Comparison of ENCODE assay signal across 8 mouse cellular contexts in the genomic region with DNA sequence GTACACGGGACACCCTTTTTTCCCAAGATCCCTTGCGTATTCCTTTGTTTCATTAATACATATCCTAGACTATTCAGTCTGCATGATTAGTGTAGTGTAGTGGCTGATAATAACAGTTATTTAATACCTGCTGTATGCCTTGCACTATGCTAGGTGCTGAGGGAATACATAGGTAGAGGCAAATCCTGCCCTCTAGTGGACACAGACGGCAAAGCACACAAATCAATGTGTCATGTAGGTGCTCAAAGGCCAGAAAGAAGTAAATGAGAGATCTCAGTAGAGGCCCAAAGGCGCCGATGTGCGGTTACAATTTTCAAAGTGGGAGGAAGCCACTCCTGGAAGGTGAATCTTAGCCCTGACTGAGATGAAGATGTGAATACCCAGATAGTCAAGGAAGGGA. TPM values are rescaled to one million over a fixed set of nuclear protein-coding genes. Genes with fewer than 3 reads are reported as not detected.
DNase-seq lines count a peak whose midpoint lies in the region; ATAC-seq and TF ChIP-seq lines count a peak whose summit lies in the region.

No protein-coding gene starts in this region.

- in situ Hi-C loops in ES-E14 (cut with MboI; ENCODE audit: low sequenced_read_pairs in 2 of 2, unreplicated experiment in 2 of 2), result no loop called here

- peak; percentile 72 for DNase-seq in intestine, embryonic 14.5 days (ENCODE audit: low spot score)
- peak; percentile 65 for DNase-seq in ES-E14 (ENCODE audit: low read depth, low spot score)
- peak; percentile 53 for DNase-seq in c-Kit-negative CD71-positive TER-119-positive erythroid progenitor cells, embryonic 14.5 days (ENCODE audit: low read depth, low spot score)
- DNase-seq in frontal cortex, postnatal 36 days (ENCODE audit: low spot score in 2 of 2), result peak; percentile 31 to 70
- peak; percentile 61 for DNase-seq in limb, embryonic 11.5 days (ENCODE audit: low spot score)
- DNase-seq in urinary bladder, adult 18-20 months (ENCODE audit: low spot score in 2 of 2), result no peak

- H3K9me3 ChIP-seq in intestine, embryonic 14.5 days (ENCODE audit: control insufficient read depth, low read length), result no peaks in the 10 kb centered on the region
- H3K9me3 ChIP-seq in intestine, embryonic 16.5 days (ENCODE audit: control insufficient read depth, low read length), result no peaks in the 10 kb centered on the region
- H3K9me3 ChIP-seq in ES-E14 (ENCODE audit: control insufficient read depth, insufficient read depth, low read depth, low read length), result no peaks in the 10 kb centered on the region
- H3K9me3 ChIP-seq in limb, embryonic 11.5 days (ENCODE audit: control insufficient read depth, low read length), result no peaks in the 10 kb centered on the region
- H3K9me3 ChIP-seq in neural tube, embryonic 14.5 days (ENCODE audit: control insufficient read depth, low read length), result no peaks in the 10 kb centered on the region

- no peak for ATAC-seq in intestine, embryonic 14.5 days (replicated peaks; ENCODE audit: low FRiP score, low TSS enrichment, low read depth)
- ATAC-seq in intestine, embryonic 16.5 days, result no peak
- ATAC-seq in limb, embryonic 11.5 days (ENCODE audit: insufficient number of reproducible peaks, low FRiP score, low TSS enrichment, low read depth), result no peak
- 0 out of 2 replicates have a peak, but pooled peaks have one; percentile 42 for ATAC-seq in neural tube, embryonic 14.5 days (ENCODE audit: low read depth)

- no peak overlapping the region for H3K9ac ChIP-seq in intestine, embryonic 14.5 days (ENCODE audit: low read length)
- no peak overlapping the region for H3K9ac ChIP-seq in intestine, embryonic 16.5 days (ENCODE audit: low read depth, low read length)
- no peak overlapping the region for H3K9ac ChIP-seq in ES-E14 (ENCODE audit: insufficient read depth, low read depth, low read length, poor library complexity, severe bottlenecking)
- H3K9ac ChIP-seq in limb, embryonic 11.5 days (ENCODE audit: low read length), result no peak overlapping the region
- no peak overlapping the region for H3K9ac ChIP-seq in neural tube, embryonic 14.5 days (replicated peaks; ENCODE audit: low read depth, low read length)

- no peaks in the 10 kb centered on the region for H3K4me1 ChIP-seq in intestine, embryonic 14.5 days (replicated peaks; ENCODE audit: control insufficient read depth, insufficient read depth, low read length)
- H3K4me1 ChIP-seq in intestine, embryonic 16.5 days (ENCODE audit: control insufficient read depth, insufficient read depth, low read length), result no peaks in the 10 kb centered on the region
- no peaks in the 10 kb centered on the region for H3K4me1 ChIP-seq in ES-E14 (ENCODE audit: control insufficient read depth in 2 of 2, insufficient read depth in 2 of 2, low read length in 2 of 2, poor library complexity in 1 of 2)
- H3K4me1 ChIP-seq in limb, embryonic 11.5 days (ENCODE audit: control insufficient read depth, insufficient read depth, low read length), result no peaks in the 10 kb centered on the region
- H3K4me1 ChIP-seq in neural tube, embryonic 14.5 days (ENCODE audit: control insufficient read depth, insufficient read depth, low read length), result no peaks in the 10 kb centered on the region

- no peaks in the 10 kb centered on the region for H3K27me3 ChIP-seq in intestine, embryonic 14.5 days (replicated peaks; ENCODE audit: control insufficient read depth, insufficient read depth, low read length)
- no peaks in the 10 kb centered on the region for H3K27me3 ChIP-seq in intestine, embryonic 16.5 days (replicated peaks; ENCODE audit: control insufficient read depth, insufficient read depth, low read length)
- H3K27me3 ChIP-seq in limb, embryonic 11.5 days (ENCODE audit: control insufficient read depth, insufficient read depth, low read length), result no peaks in the 10 kb centered on the region
- H3K27me3 ChIP-seq in neural tube, embryonic 14.5 days (ENCODE audit: control insufficient read depth, insufficient read depth, low read length), result no peaks in the 10 kb centered on the region

- no peak overlapping the region for H3K4me2 ChIP-seq in intestine, embryonic 14.5 days (ENCODE audit: low read length)
- no peak overlapping the region for H3K4me2 ChIP-seq in intestine, embryonic 16.5 days (ENCODE audit: low read depth, low read length)
- no peak overlapping the region for H3K4me2 ChIP-seq in limb, embryonic 11.5 days (ENCODE audit: low read depth, severe bottlenecking)
- no peak overlapping the region for H3K4me2 ChIP-seq in neural tube, embryonic 14.5 days (ENCODE audit: low read depth, low read length)

- WGBS in intestine, embryonic 14.5 days, result 68% methylated on average over 6 of the region's 6 CpGs
- 62% methylated on average over 6 of the region's 6 CpGs for WGBS in intestine, embryonic 16.5 days
- 64% methylated on average over 6 of the region's 6 CpGs for WGBS in limb, embryonic 11.5 days
- 69% methylated on average over 6 of the region's 6 CpGs for WGBS in neural tube, embryonic 14.5 days

- no peak overlapping the region for H3K4me3 ChIP-seq in intestine, embryonic 14.5 days (ENCODE audit: low read depth, low read length)
- H3K4me3 ChIP-seq in intestine, embryonic 16.5 days (ENCODE audit: low read length), result no peak overlapping the region
- no peak overlapping the region for H3K4me3 ChIP-seq in ES-E14 (ENCODE audit: insufficient read depth in 1 of 2, low read depth in 1 of 2, low read length in 2 of 2, poor library complexity in 1 of 2, severe bottlenecking in 1 of 2)
- no peak overlapping the region for H3K4me3 ChIP-seq in limb, embryonic 11.5 days (ENCODE audit: low read depth, low read length)
- no peak overlapping the region for H3K4me3 ChIP-seq in neural tube, embryonic 14.5 days (ENCODE audit: low read depth, low read length)

- no peaks in the 10 kb centered on the region for H3K36me3 ChIP-seq in intestine, embryonic 14.5 days (ENCODE audit: control insufficient read depth, insufficient read depth, low read length)
- no peaks in the 10 kb centered on the region for H3K36me3 ChIP-seq in intestine, embryonic 16.5 days (ENCODE audit: control insufficient read depth, insufficient read depth, low read length)
- no peaks in the 10 kb centered on the region for H3K36me3 ChIP-seq in ES-E14 (ENCODE audit: control insufficient read depth, insufficient read depth, low read length, poor library complexity, severe bottlenecking)
- H3K36me3 ChIP-seq in limb, embryonic 11.5 days (ENCODE audit: control insufficient read depth, insufficient read depth, low read length), result no peaks in the 10 kb centered on the region
- no peaks in the 10 kb centered on the region for H3K36me3 ChIP-seq in neural tube, embryonic 14.5 days (ENCODE audit: control insufficient read depth, insufficient read depth, low read length)

- no peak overlapping the region for H3K27ac ChIP-seq in intestine, embryonic 14.5 days (ENCODE audit: low read depth)
- H3K27ac ChIP-seq in intestine, embryonic 16.5 days (ENCODE audit: low read length), result no peak overlapping the region
- H3K27ac ChIP-seq in ES-E14 (ENCODE audit: insufficient read depth, low read depth, low read length, poor library complexity, severe bottlenecking), result no peak overlapping the region
- no peak overlapping the region for H3K27ac ChIP-seq in limb, embryonic 11.5 days (replicated peaks; ENCODE audit: low read depth, low read length)
- H3K27ac ChIP-seq in neural tube, embryonic 14.5 days (ENCODE audit: low read depth, low read length), result no peak overlapping the region

TF ChIP-seq in ES-E14, 5 proteins besides CTCF, POLR2A, EP300 and RAD21:
- TF ChIP-seq ZNF384 (IDR thresholded peaks at IDR 0.05; ENCODE audit: low read depth, low read length), result no peak
- no peak for TF ChIP-seq ZC3H11A (IDR thresholded peaks at IDR 0.05; ENCODE audit: borderline replicate concordance, low read depth, low read length)
- no peak for TF ChIP-seq HCFC1 (IDR thresholded peaks at IDR 0.05; ENCODE audit: borderline replicate concordance, insufficient read depth, low read length)
- TF ChIP-seq CHD2 (IDR thresholded peaks at IDR 0.05; ENCODE audit: low read depth, low read length), result no peak
- no peak for TF ChIP-seq MAFK (IDR thresholded peaks at IDR 0.05; ENCODE audit: insufficient read depth, low read depth, low read length)
TF ChIP-seq in ES-E14: peak in this region for 0.

RNA-seq across cellular contexts. Expression of gene Elf5, which starts 34.3 kb away (rescaled TPM):
- 0.08 and 0.46 TPM in 2 replicates for polyA plus RNA-seq in intestine, embryonic 14.5 days (2014; fragmentation: Nextera tagmentation; extraction: Ambion mirVana)
- polyA plus RNA-seq in intestine, embryonic 16.5 days (2015; fragmentation: Nextera tagmentation; extraction: Ambion mirVana), result 0.15 and 0.22 TPM in 2 replicates
- total RNA-seq in ES-E14 (2012; rRNA removed), result 0.11 and 0.45 TPM in 2 replicates
- polyA plus RNA-seq in limb, embryonic 11.5 days (2014; fragmentation: Nextera tagmentation; extraction: Ambion mirVana), result 0.40 TPM in 1 of 2 replicates, not detected in the other
- polyA plus RNA-seq in neural tube, embryonic 14.5 days (2014; fragmentation: Nextera tagmentation; extraction: Ambion mirVana), result not detected in 2 replicates

RNA-seq across cellular contexts. Expression of gene Cat, which starts 39.2 kb away (rescaled TPM):
- 112 and 117 TPM in 2 replicates for polyA plus RNA-seq in intestine, embryonic 14.5 days (2014; fragmentation: Nextera tagmentation; extraction: Ambion mirVana)
- polyA plus RNA-seq in intestine, embryonic 16.5 days (2015; fragmentation: Nextera tagmentation; extraction: Ambion mirVana), result 169 and 195 TPM in 2 replicates
- total RNA-seq in ES-E14 (2012; rRNA removed), result 13.1 and 23.0 TPM in 2 replicates
- 128 and 132 TPM in 2 replicates for polyA plus RNA-seq in limb, embryonic 11.5 days (2014; fragmentation: Nextera tagmentation; extraction: Ambion mirVana)
- 104 and 113 TPM in 2 replicates for polyA plus RNA-seq in neural tube, embryonic 14.5 days (2014; fragmentation: Nextera tagmentation; extraction: Ambion mirVana)

Comparison
In these comparisons a context has a peak if more than half of its experiments do, and no peak if none do; other contexts are left out.
1. DNase-seq: peak in intestine, embryonic 14.5 days (single experiment), ES-E14 (single experiment), c-Kit-negative CD71-positive TER-119-positive erythroid progenitor cells, embryonic 14.5 days (single experiment), frontal cortex, postnatal 36 days (2 of 2) and limb, embryonic 11.5 days (single experiment); none in urinary bladder, adult 18-20 months (0 of 2).